Mouse (Mus musculus) hindbrain, embryonic 11.5 days (tissue): ENCODE measurements around the gene Rapgef5. TPM values are rescaled to one million over a fixed set of nuclear protein-coding genes. Genes with fewer than 3 reads are reported as not detected.
A peak's percentile ranks its signal among the peaks of the same experiment; 100 is the strongest.

Experiments
- ATAC-seq: fragments of 200-750 bp; cut with Nextera tagmentation; 2 replicates; pipeline ENCODE4 v1.8.0; 2017; ENCODE audit warnings: mild to moderate bottlenecking, moderate TSS enrichment, moderate library complexity; ENCODE audit not compliant: low FRiP score
- DNase-seq: peaks from one replicate; pipeline ENCODE4 v3.0.0-alpha.2; 2015; ENCODE audit warnings: low spot score
- H3K27ac ChIP-seq: fragments of 300-500 bp; sonication (generic); 2 replicates; pipeline ENCODE4 v1.5.1; 2014; ENCODE audit warnings: mild to moderate bottlenecking, low read depth, low read length
- H3K27me3 ChIP-seq: fragments of 300-500 bp; sonication (generic); 2 replicates; pipeline ENCODE4 v1.6.1; 2014; ENCODE audit warnings: mild to moderate bottlenecking, low read length, moderate library complexity, mixed read lengths; ENCODE audit not compliant: control insufficient read depth, insufficient read depth
- H3K36me3 ChIP-seq: fragments of 300-500 bp; sonication (generic); 2 replicates; pipeline ENCODE4 v1.6.1; 2014; ENCODE audit warnings: mild to moderate bottlenecking, low read length, moderate library complexity, mixed read lengths; ENCODE audit not compliant: control insufficient read depth, insufficient read depth
- H3K4me1 ChIP-seq: fragments of 300-500 bp; sonication (generic); replicated peaks from 2 replicates; pipeline ENCODE4 v1.6.1; 2014; ENCODE audit warnings: low read length, mixed read lengths; ENCODE audit not compliant: control insufficient read depth, insufficient read depth
- H3K4me2 ChIP-seq: fragments of 300-500 bp; sonication (generic); replicated peaks from 2 replicates; pipeline ENCODE4 v1.6.1; 2014; ENCODE audit warnings: mild to moderate bottlenecking, low read depth, low read length
- H3K4me3 ChIP-seq: fragments of 300-500 bp; sonication (generic); 2 replicates; pipeline ENCODE4 v1.5.1; 2014; ENCODE audit warnings: low read depth, low read length
- H3K9ac ChIP-seq: fragments of 300-500 bp; sonication (generic); 2 replicates; pipeline ENCODE4 v1.6.1; 2014; ENCODE audit warnings: low read depth, low read length
- H3K9me3 ChIP-seq: fragments of 300-500 bp; sonication (generic); 2 replicates; pipeline ENCODE4 v1.6.1; 2016; ENCODE audit warnings: low read length; ENCODE audit not compliant: control insufficient read depth
- WGBS: fragments of 180-500 bp; shearing (Covaris S2); extraction: QIAGEN DNeasy Blood & Tissue Kit; methylation state at CpG from one replicate; pipeline ENCODE4 v1.1.7; 2014; 5-methylcytosine and 5-hydroxymethylcytosine counted together
- polyA plus RNA-seq: library from polyadenylated mRNA; unstranded; fragments of >200 nt; fragmentation: Nextera tagmentation; extraction: Ambion mirVana; gene quantifications from 2 replicates; pipeline ENCODE4 v1.2.1, GENCODE M21; 2014

The Rapgef5 gene
- polyA plus RNA-seq, 1 experiment from 2014 or later: 23.8 TPM

GRCm38 (mm10) chr12:117713616-117714015 is 197.3 kb downstream of the Rapgef5 start:
- no peaks in the 10 kb centered on the region for H3K27me3 ChIP-seq
- H3K9me3 ChIP-seq: no peaks in the 10 kb centered on the region
- 41% methylated on average over 6 of the region's 6 CpGs for WGBS
- H3K4me1 ChIP-seq: no peaks in the 10 kb centered on the region
- DNase-seq: no peak
- no peak overlapping the region for H3K9ac ChIP-seq
- ATAC-seq: no peak
- H3K4me3 ChIP-seq: no peak overlapping the region
- no peaks in the 10 kb centered on the region for H3K36me3 ChIP-seq
- no peak overlapping the region for H3K4me2 ChIP-seq
- H3K27ac ChIP-seq: no peak overlapping the region

- Histone ChIP-seq H3K4me3 (no peak overlapping the region), H3K4me2 (no peak overlapping the region), H3K4me1 (no peaks in the 10 kb centered on the region), H3K36me3 (no peaks in the 10 kb centered on the region), H3K9me3 (no peaks in the 10 kb centered on the region), H3K27me3 (no peaks in the 10 kb centered on the region), H3K9ac (no peak overlapping the region), H3K27ac (no peak overlapping the region)
- 49% methylated on average over 14 of the region's 14 CpGs for WGBS
- DNase-seq: peak; percentile 46
- peak; percentile 90 for ATAC-seq
These were observed 204.8 kb downstream of the Rapgef5 start for GRCm38 (mm10) chr12:117720794-117721747.

DNA sequence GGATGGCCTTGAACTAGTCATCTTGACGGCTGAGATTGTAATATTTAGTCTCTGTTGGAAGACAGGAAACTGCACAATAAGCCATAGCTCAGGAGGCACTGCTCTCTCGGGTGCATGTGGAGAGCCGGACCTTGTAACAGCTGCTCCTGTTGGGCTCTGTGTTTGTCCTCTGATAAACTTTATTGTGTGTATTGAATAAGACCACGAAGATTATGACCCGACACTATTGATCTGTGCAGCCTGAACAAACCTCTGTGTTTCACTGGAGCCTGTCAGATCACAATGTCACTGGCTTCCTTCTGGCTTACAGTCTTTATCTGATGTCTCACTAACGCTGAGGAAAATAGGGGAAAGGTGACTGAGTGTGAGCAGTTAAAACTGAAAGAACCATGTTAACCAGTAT is 205.5 kb downstream of the Rapgef5 start:
- Histone ChIP-seq H3K4me3 (no peak overlapping the region), H3K4me1 (no peaks in the 10 kb centered on the region), H3K9me3 (no peaks in the 10 kb centered on the region), H3K27ac (no peak overlapping the region), H3K27me3 (no peaks in the 10 kb centered on the region), H3K4me2 (no peak overlapping the region), H3K36me3 (no peaks in the 10 kb centered on the region), H3K9ac (no peak overlapping the region)
- peak; percentile 62 for ATAC-seq
- 50% methylated on average over 6 of the region's 6 CpGs for WGBS
- DNase-seq: peak; percentile 12

- no peaks in the 10 kb centered on the region for H3K4me1 ChIP-seq
- H3K4me2 ChIP-seq: no peak overlapping the region
- no peak for ATAC-seq
- no peaks in the 10 kb centered on the region for H3K9me3 ChIP-seq
- WGBS: 91% methylated on average over 4 of the region's 4 CpGs
- H3K27me3 ChIP-seq: no peaks in the 10 kb centered on the region
- H3K27ac ChIP-seq: no peak overlapping the region
- no peak overlapping the region for H3K9ac ChIP-seq
- no peak overlapping the region for H3K4me3 ChIP-seq
- DNase-seq: no peak
- H3K36me3 ChIP-seq: no peaks in the 10 kb centered on the region
These were observed 208.7 kb downstream of the Rapgef5 start for GRCm38 (mm10) chr12:117725011-117725410.

- Histone ChIP-seq H3K27me3 (no peaks in the 10 kb centered on the region), H3K27ac (peak overlapping the region; percentile 52), H3K4me3 (no peak overlapping the region), H3K4me2 (no peak overlapping the region), H3K9ac (no peak overlapping the region), H3K36me3 (no peaks in the 10 kb centered on the region), H3K9me3 (no peaks in the 10 kb centered on the region), H3K4me1 (no peaks in the 10 kb centered on the region)
- WGBS: 80% methylated on average over 8 of the region's 8 CpGs
- DNase-seq (no peak), ATAC-seq (peak; percentile 58; the same call in 1 of the 2 replicates)
These were observed 211.3 kb downstream of the Rapgef5 start for GRCm38 (mm10) chr12:117727481-117728177.

DNA sequence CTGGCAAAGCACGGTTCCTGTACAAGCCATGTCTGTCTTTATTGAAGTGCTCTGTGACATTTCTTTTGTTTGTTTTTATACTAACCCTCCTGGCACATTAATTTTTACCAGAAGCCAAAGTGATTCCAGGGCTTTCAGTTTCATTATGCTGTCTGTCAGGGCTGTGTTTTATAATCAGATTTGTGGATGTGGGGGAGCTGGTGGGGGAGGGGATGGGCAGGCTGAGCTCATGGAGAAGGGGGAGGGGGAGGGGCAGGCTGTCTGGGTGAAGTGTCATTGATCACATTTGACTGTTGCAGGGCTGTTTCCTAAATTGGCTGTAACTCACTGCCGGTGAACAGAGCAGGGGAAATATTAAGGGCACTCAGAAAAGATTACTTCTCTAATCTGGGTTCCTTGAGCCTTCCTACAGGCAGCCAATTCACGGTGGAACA is 211.9 kb downstream of the Rapgef5 start:
- Histone ChIP-seq H3K9ac (no peak overlapping the region), H3K4me3 (no peak overlapping the region), H3K36me3 (no peaks in the 10 kb centered on the region), H3K9me3 (no peaks in the 10 kb centered on the region), H3K4me1 (no peaks in the 10 kb centered on the region), H3K27ac (peak overlapping the region; percentile 52; the same call in 1 of the 2 replicates), H3K27me3 (no peaks in the 10 kb centered on the region), H3K4me2 (no peak overlapping the region)
- WGBS: 44% methylated on average over 3 of the region's 3 CpGs
- ATAC-seq (peak; percentile 71), DNase-seq (peak; percentile 69)

GRCm38 (mm10) chr12:117733611-117734010 is 217.3 kb downstream of the Rapgef5 start:
- H3K27me3 ChIP-seq: no peaks in the 10 kb centered on the region
- no peak for ATAC-seq
- no peak overlapping the region for H3K4me3 ChIP-seq
- H3K9me3 ChIP-seq: no peaks in the 10 kb centered on the region
- DNase-seq: no peak
- H3K9ac ChIP-seq: no peak overlapping the region
- no peaks in the 10 kb centered on the region for H3K36me3 ChIP-seq
- no peak overlapping the region for H3K27ac ChIP-seq
- no peaks in the 10 kb centered on the region for H3K4me1 ChIP-seq
- H3K4me2 ChIP-seq: no peak overlapping the region

DNA sequence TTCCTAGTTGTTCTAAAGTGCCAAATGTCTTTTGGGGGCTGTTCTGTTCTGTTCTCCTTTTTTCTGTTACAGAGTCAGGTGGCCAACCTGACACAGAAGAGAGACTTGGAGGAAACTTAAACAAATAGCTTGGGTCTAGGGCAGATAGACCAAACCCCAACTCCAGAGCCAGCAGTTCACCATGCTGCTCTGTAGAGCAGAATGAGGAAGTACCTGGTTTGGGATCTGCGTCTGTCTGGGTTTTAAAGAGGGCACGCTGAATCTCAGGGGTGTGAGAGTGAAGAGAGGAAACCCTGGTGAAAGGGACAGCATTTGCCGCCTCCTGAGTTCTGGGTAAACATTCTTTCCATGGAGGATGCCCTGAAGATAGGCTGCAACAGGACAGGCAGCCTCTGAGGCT is 219.9 kb downstream of the Rapgef5 start:
- Histone ChIP-seq H3K4me2 (no peak overlapping the region), H3K4me3 (no peak overlapping the region), H3K27ac (no peak overlapping the region), H3K9ac (no peak overlapping the region), H3K27me3 (no peaks in the 10 kb centered on the region), H3K9me3 (no peaks in the 10 kb centered on the region), H3K36me3 (no peaks in the 10 kb centered on the region), H3K4me1 (no peaks in the 10 kb centered on the region)
- ATAC-seq (no peak), DNase-seq (no peak)
- WGBS: 91% methylated on average over 3 of the region's 3 CpGs
